Mouse (Mus musculus) ES-Bruce4 (cell line): Measurements from ENCODE around the gene Rcan1.

Experiments used
- CTCF ChIP-seq: IDR thresholded peaks from one replicate; pipeline ENCODE4 v1.8.1; 2011; ENCODE audit warnings: low read depth, low read length
- POLR2A ChIP-seq: IDR thresholded peaks from one replicate; pipeline ENCODE4 v1.8.1; 2011; ENCODE audit warnings: low read length; ENCODE audit not compliant: insufficient read depth

- TF ChIP-seq POLR2A = no peak
- no peak for TF ChIP-seq CTCF
Measured at GRCm38 (mm10) chr16:92498589-92498981, 27.9 kb upstream of the Rcan1 start.
